Mouse (Mus musculus) hindbrain, embryonic 13.5 days (tissue): ENCODE results near the gene Pla2g12b. TPM values are rescaled to one million over a fixed set of nuclear protein-coding genes. Genes with fewer than 3 reads are reported as not detected.

Experiments
- ATAC-seq: fragments of 200-750 bp; cut with Nextera tagmentation; 2 replicates; pipeline ENCODE4 v1.8.0; 2017; ENCODE audit warnings: moderate TSS enrichment; ENCODE audit not compliant: low FRiP score
- H3K27ac ChIP-seq: fragments of 300-500 bp; sonication (generic); 2 replicates; pipeline ENCODE4 v1.5.1; 2015; ENCODE audit warnings: inconsistent platforms, mild to moderate bottlenecking, moderate library complexity
- H3K27me3 ChIP-seq: fragments of 300-500 bp; sonication (generic); 2 replicates; pipeline ENCODE4 v1.6.1; 2015; ENCODE audit warnings: mild to moderate bottlenecking, inconsistent platforms
- H3K36me3 ChIP-seq: fragments of 300-500 bp; sonication (generic); 2 replicates; pipeline ENCODE4 v1.6.1; 2015; ENCODE audit warnings: mild to moderate bottlenecking, inconsistent platforms
- H3K4me1 ChIP-seq: fragments of 300-500 bp; sonication (generic); replicated peaks from 2 replicates; pipeline ENCODE4 v1.6.1; 2015; ENCODE audit warnings: inconsistent platforms
- H3K4me2 ChIP-seq: fragments of 300-500 bp; sonication (generic); 2 replicates; pipeline ENCODE4 v1.6.1; 2015; ENCODE audit warnings: inconsistent platforms, mild to moderate bottlenecking, moderate library complexity
- H3K4me3 ChIP-seq: fragments of 300-500 bp; sonication (generic); 2 replicates; pipeline ENCODE4 v1.5.1; 2015; ENCODE audit warnings: mild to moderate bottlenecking, inconsistent platforms
- H3K9ac ChIP-seq: fragments of 300-500 bp; sonication (generic); 2 replicates; pipeline ENCODE4 v1.6.1; 2015; ENCODE audit warnings: mild to moderate bottlenecking, inconsistent platforms
- H3K9me3 ChIP-seq: fragments of 300-500 bp; sonication (generic); 2 replicates; pipeline ENCODE4 v1.6.1; 2016; ENCODE audit warnings: inconsistent platforms
- WGBS: fragments of 180-500 bp; shearing (Covaris S2); methylation state at CpG from one replicate; pipeline ENCODE4 v1.1.7; 2015; 5-methylcytosine and 5-hydroxymethylcytosine counted together
- polyA plus RNA-seq: library from polyadenylated mRNA; unstranded; fragments of >200 nt; fragmentation: Nextera tagmentation; extraction: Ambion mirVana; gene quantifications from 2 replicates; pipeline ENCODE4 v1.2.1, GENCODE M21; 2015

Pla2g12b gene
- polyA plus RNA-seq, 1 experiment from 2014 or later: not detected

- no peak overlapping the region for H3K9ac ChIP-seq
- H3K36me3 ChIP-seq: no peaks in the 10 kb centered on the region
- no peaks in the 10 kb centered on the region for H3K27me3 ChIP-seq
- no peaks in the 10 kb centered on the region for H3K9me3 ChIP-seq
- no peak overlapping the region for H3K27ac ChIP-seq
- no peak overlapping the region for H3K4me2 ChIP-seq
- no peak for ATAC-seq
- H3K4me3 ChIP-seq: no peak overlapping the region
- WGBS: 85% methylated on average over 4 of the region's 4 CpGs
- H3K4me1 ChIP-seq: no peaks in the 10 kb centered on the region
Observed at GRCm38 (mm10) chr10:59419516-59419915, 16.1 kb downstream of the Pla2g12b start.

- Histone ChIP-seq H3K27me3 (no peaks in the 10 kb centered on the region), H3K9ac (no peak overlapping the region), H3K9me3 (no peaks in the 10 kb centered on the region), H3K36me3 (no peaks in the 10 kb centered on the region), H3K4me2 (no peak overlapping the region), H3K27ac (no peak overlapping the region), H3K4me1 (0 out of 2 replicates have a peak, but pooled peaks cover 1% of the 10 kb centered on the region), H3K4me3 (no peak overlapping the region)
- 81% methylated on average over 3 of the region's 3 CpGs for WGBS
- ATAC-seq: no peak
Observed at GRCm38 (mm10) chr10:59424453-59424852, 21.0 kb downstream of the Pla2g12b start.

GRCm38 (mm10) chr10:59425369-59425768 is 21.9 kb downstream of the Pla2g12b start:
- Histone ChIP-seq H3K4me3 (no peak overlapping the region), H3K9ac (no peak overlapping the region), H3K9me3 (no peaks in the 10 kb centered on the region), H3K36me3 (no peaks in the 10 kb centered on the region), H3K4me2 (no peak overlapping the region), H3K27ac (no peak overlapping the region), H3K27me3 (no peaks in the 10 kb centered on the region), H3K4me1 (0 out of 2 replicates have a peak, but pooled peaks cover 5% of the 10 kb centered on the region)
- no peak for ATAC-seq
- 83% methylated on average over 7 of the region's 7 CpGs for WGBS

- no peaks in the 10 kb centered on the region for H3K9me3 ChIP-seq
- H3K27me3 ChIP-seq: no peaks in the 10 kb centered on the region
- WGBS: 69% methylated on average over 4 of the region's 4 CpGs
- no peak overlapping the region for H3K4me2 ChIP-seq
- H3K4me1 ChIP-seq: 0 out of 2 replicates have a peak, but pooled peaks cover 5% of the 10 kb centered on the region
- no peak for ATAC-seq
- H3K9ac ChIP-seq: no peak overlapping the region
- no peak overlapping the region for H3K27ac ChIP-seq
- no peak overlapping the region for H3K4me3 ChIP-seq
- no peaks in the 10 kb centered on the region for H3K36me3 ChIP-seq
Observed at GRCm38 (mm10) chr10:59426371-59426770, 22.9 kb downstream of the Pla2g12b start.

- no peak overlapping the region for H3K27ac ChIP-seq
- H3K4me1 ChIP-seq: 0 out of 2 replicates have a peak, but pooled peaks cover 5% of the 10 kb centered on the region
- no peak for ATAC-seq
- H3K9me3 ChIP-seq: no peaks in the 10 kb centered on the region
- no peak overlapping the region for H3K4me3 ChIP-seq
- no peak overlapping the region for H3K9ac ChIP-seq
- WGBS: 75% methylated on average over 16 of the region's 16 CpGs
- no peaks in the 10 kb centered on the region for H3K36me3 ChIP-seq
- no peaks in the 10 kb centered on the region for H3K27me3 ChIP-seq
- H3K4me2 ChIP-seq: no peak overlapping the region
Observed at GRCm38 (mm10) chr10:59429448-59430135, 26.1 kb downstream of the Pla2g12b start.

- no peak overlapping the region for H3K27ac ChIP-seq
- 75% methylated on average over 6 of the region's 6 CpGs for WGBS
- H3K4me1 ChIP-seq: 0 out of 2 replicates have a peak, but pooled peaks cover 5% of the 10 kb centered on the region
- H3K36me3 ChIP-seq: no peaks in the 10 kb centered on the region
- no peaks in the 10 kb centered on the region for H3K27me3 ChIP-seq
- no peak overlapping the region for H3K9ac ChIP-seq
- no peaks in the 10 kb centered on the region for H3K9me3 ChIP-seq
- ATAC-seq: no peak
- H3K4me2 ChIP-seq: no peak overlapping the region
- H3K4me3 ChIP-seq: no peak overlapping the region
Observed at GRCm38 (mm10) chr10:59430701-59431218, 27.3 kb downstream of the Pla2g12b start.

GRCm38 (mm10) chr10:59435746-59436145 is 32.3 kb downstream of the Pla2g12b start:
- Histone ChIP-seq H3K4me2 (no peak overlapping the region), H3K27ac (no peak overlapping the region), H3K4me3 (no peak overlapping the region), H3K9me3 (no peaks in the 10 kb centered on the region), H3K9ac (no peak overlapping the region), H3K27me3 (no peaks in the 10 kb centered on the region), H3K36me3 (no peaks in the 10 kb centered on the region), H3K4me1 (no peaks in the 10 kb centered on the region)
- 94% methylated on average over 18 of the region's 18 CpGs for WGBS
- no peak for ATAC-seq

GRCm38 (mm10) chr10:59438651-59439050 is 35.2 kb downstream of the Pla2g12b start:
- H3K36me3 ChIP-seq: no peaks in the 10 kb centered on the region
- H3K27ac ChIP-seq: no peak overlapping the region
- peaks cover 5% of the 10 kb centered on the region; the same call in 1 of the 2 replicates for H3K4me1 ChIP-seq
- no peak overlapping the region for H3K4me3 ChIP-seq
- no peak overlapping the region for H3K9ac ChIP-seq
- WGBS: 93% methylated on average over 12 of the region's 12 CpGs
- ATAC-seq: no peak
- no peaks in the 10 kb centered on the region for H3K27me3 ChIP-seq
- no peak overlapping the region for H3K4me2 ChIP-seq
- H3K9me3 ChIP-seq: no peaks in the 10 kb centered on the region

- no peak overlapping the region for H3K27ac ChIP-seq
- H3K27me3 ChIP-seq: no peaks in the 10 kb centered on the region
- WGBS: 67% methylated on average over 5 of the region's 5 CpGs
Observed at GRCm38 (mm10) chr10:59439508-59439931, 36.1 kb downstream of the Pla2g12b start.

GRCm38 (mm10) chr10:59440177-59440576 is 36.7 kb downstream of the Pla2g12b start:
- no peak overlapping the region for H3K27ac ChIP-seq
- no peak overlapping the region for H3K9ac ChIP-seq
- no peak overlapping the region for H3K4me2 ChIP-seq
- no peaks in the 10 kb centered on the region for H3K27me3 ChIP-seq
- WGBS: 64% methylated on average over 6 of the region's 6 CpGs
- ATAC-seq: no peak
- peaks cover 10% of the 10 kb centered on the region; the same call in 1 of the 2 replicates for H3K4me1 ChIP-seq
- H3K36me3 ChIP-seq: no peaks in the 10 kb centered on the region
- no peak overlapping the region for H3K4me3 ChIP-seq
- H3K9me3 ChIP-seq: no peaks in the 10 kb centered on the region

More at GRCm38 (mm10) chr10:59439508-59439931, 36.1 kb downstream of the Pla2g12b start:
- Histone ChIP-seq H3K4me2 (no peak overlapping the region), H3K36me3 (no peaks in the 10 kb centered on the region), H3K4me3 (no peak overlapping the region), H3K9me3 (no peaks in the 10 kb centered on the region), H3K9ac (no peak overlapping the region), H3K4me1 (peaks cover 6% of the 10 kb centered on the region; the same call in 1 of the 2 replicates)
- ATAC-seq: no peak

GRCm38 (mm10) chr10:59441735-59442134 is 38.3 kb downstream of the Pla2g12b start, which contains the start of gene Oit3:
Gene Oit3 (minus strand): TSS chr10:59441778.
- WGBS: 85% methylated on average over 11 of the region's 11 CpGs
- Histone ChIP-seq H3K4me3 (no peak within 1 kb of the TSS), H3K9me3 (no peaks in the 10 kb centered on the region), H3K36me3 (no peaks in the 10 kb centered on the region), H3K4me1 (peaks cover 10% of the 10 kb centered on the region; the same call in 1 of the 2 replicates), H3K27me3 (no peaks in the 10 kb centered on the region), H3K4me2 (no peak within 1 kb of the TSS), H3K9ac (no peak within 1 kb of the TSS), H3K27ac (no peak within 1 kb of the TSS)
- ATAC-seq: no peak

- H3K36me3 ChIP-seq: no peaks in the 10 kb centered on the region
- H3K4me3 ChIP-seq: no peak overlapping the region
- H3K9me3 ChIP-seq: no peaks in the 10 kb centered on the region
- H3K9ac ChIP-seq: no peak overlapping the region
- H3K27ac ChIP-seq: no peak overlapping the region
- WGBS: 30% methylated on average over 7 of the region's 7 CpGs
- peaks cover 10% of the 10 kb centered on the region; the same call in 1 of the 2 replicates for H3K4me1 ChIP-seq
- no peak for ATAC-seq
- H3K27me3 ChIP-seq: no peaks in the 10 kb centered on the region
- H3K4me2 ChIP-seq: no peak overlapping the region
Observed at GRCm38 (mm10) chr10:59443212-59443611, 39.8 kb downstream of the Pla2g12b start.

- Histone ChIP-seq H3K9ac (no peak overlapping the region), H3K4me3 (no peak overlapping the region), H3K4me1 (peaks cover 10% of the 10 kb centered on the region; the same call in 1 of the 2 replicates), H3K4me2 (no peak overlapping the region), H3K36me3 (no peaks in the 10 kb centered on the region), H3K9me3 (no peaks in the 10 kb centered on the region), H3K27ac (no peak overlapping the region), H3K27me3 (no peaks in the 10 kb centered on the region)
- ATAC-seq: no peak
- WGBS: 58% methylated on average over 3 of the region's 3 CpGs
Observed at GRCm38 (mm10) chr10:59444106-59444505, 40.6 kb downstream of the Pla2g12b start.
